Mouse (Mus musculus): ENCODE measurements around the gene Camk2g. TPM values are rescaled to one million over a fixed set of nuclear protein-coding genes. Genes with fewer than 3 reads are reported as not detected.

The Camk2g gene
- polyA plus RNA-seq, 1 experiment: 12.0 TPM

DNA sequence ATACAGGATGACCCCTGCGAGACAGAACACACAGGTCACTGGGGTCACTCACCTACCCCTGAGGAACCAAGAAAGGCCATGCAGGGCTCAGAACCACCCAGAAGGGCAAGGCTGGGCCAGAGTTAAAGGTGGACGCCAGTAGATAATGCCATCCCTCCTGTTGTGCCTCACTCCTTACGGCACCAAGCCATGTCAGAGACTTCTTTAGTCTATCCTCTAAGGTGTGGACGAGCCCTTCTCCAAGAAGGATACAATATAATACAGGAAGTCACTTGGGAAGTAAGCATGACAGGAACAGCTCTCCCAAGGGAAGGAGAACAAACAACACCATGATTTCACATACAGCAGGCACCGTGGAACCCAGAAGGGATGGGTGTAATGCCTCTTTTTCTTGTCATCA, 28.9 kb downstream of the Camk2g start:
- no peak overlapping the region for H3K4me3 ChIP-seq (ENCODE audit: low read depth, low read length)
- no peaks in the 10 kb centered on the region for H3K27me3 ChIP-seq (ENCODE audit: control insufficient read depth, insufficient read depth, low read length)
- peak overlapping the region; percentile 44 for H3K27ac ChIP-seq (ENCODE audit: insufficient read depth, low read depth, low read length)
- WGBS: 88% methylated on average over 5 of the region's 5 CpGs
- H3K36me3 ChIP-seq (ENCODE audit: control insufficient read depth, insufficient read depth, low read length): peaks cover 38% of the 10 kb centered on the region
- no peaks in the 10 kb centered on the region for H3K4me1 ChIP-seq (ENCODE audit: control insufficient read depth, insufficient read depth, insufficient read length, low read length)
- no peak for TF ChIP-seq POLR2A (IDR thresholded peaks at IDR 0.05; ENCODE audit: low read depth, low read length)
- no peak for TF ChIP-seq CTCF (IDR thresholded peaks at IDR 0.05; ENCODE audit: extremely low read depth, insufficient read length, insufficient replicate concordance, low read depth, low read length)

DNA sequence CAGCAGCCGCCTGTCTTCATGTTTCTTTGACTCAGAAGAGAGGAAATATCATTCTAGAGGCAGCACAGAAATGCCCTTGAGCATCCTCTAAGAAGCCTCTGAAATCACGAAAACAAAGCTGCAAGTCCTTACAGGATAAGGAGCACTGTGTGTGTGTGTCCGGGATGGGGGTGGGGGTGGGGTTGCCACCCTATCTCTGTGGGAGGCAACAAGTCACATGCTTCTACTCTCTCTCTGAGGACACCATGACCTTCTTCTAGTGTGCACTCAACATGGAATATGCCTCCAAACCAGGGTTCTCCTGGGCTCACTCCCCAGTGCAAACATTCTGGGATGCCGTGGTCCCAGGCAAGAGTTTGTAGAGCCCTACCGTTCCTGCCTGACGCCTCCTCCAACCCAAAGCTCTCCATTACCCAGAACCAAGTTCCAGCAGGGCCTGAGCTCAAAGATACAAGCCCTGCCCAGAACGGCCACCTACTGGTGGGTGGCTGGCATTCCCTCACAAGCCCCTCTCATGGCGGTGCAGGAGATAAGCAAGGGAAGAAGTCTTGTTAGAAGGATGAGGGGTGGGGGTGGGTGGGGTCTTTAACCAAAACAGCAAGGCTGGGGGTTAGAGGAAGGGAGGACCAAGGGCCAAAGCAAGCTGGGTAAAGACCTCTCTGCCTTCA, 35.0 kb downstream of the Camk2g start:
- TF ChIP-seq CTCF (IDR thresholded peaks at IDR 0.05; ENCODE audit: extremely low read depth, insufficient read length, insufficient replicate concordance, low read depth, low read length): no peak
- TF ChIP-seq POLR2A (IDR thresholded peaks at IDR 0.05; ENCODE audit: low read depth, low read length): no peak
- Histone ChIP-seq H3K4me1 (ENCODE audit: control insufficient read depth, insufficient read depth, insufficient read length, low read length) (no peaks in the 10 kb centered on the region), H3K36me3 (ENCODE audit: control insufficient read depth, insufficient read depth, low read length) (peaks cover 46% of the 10 kb centered on the region), H3K4me3 (ENCODE audit: low read depth, low read length) (no peak overlapping the region), H3K27ac (ENCODE audit: insufficient read depth, low read depth, low read length) (no peak overlapping the region), H3K27me3 (ENCODE audit: control insufficient read depth, insufficient read depth, low read length) (no peaks in the 10 kb centered on the region)
- 84% methylated on average over 8 of the region's 8 CpGs for WGBS

DNA sequence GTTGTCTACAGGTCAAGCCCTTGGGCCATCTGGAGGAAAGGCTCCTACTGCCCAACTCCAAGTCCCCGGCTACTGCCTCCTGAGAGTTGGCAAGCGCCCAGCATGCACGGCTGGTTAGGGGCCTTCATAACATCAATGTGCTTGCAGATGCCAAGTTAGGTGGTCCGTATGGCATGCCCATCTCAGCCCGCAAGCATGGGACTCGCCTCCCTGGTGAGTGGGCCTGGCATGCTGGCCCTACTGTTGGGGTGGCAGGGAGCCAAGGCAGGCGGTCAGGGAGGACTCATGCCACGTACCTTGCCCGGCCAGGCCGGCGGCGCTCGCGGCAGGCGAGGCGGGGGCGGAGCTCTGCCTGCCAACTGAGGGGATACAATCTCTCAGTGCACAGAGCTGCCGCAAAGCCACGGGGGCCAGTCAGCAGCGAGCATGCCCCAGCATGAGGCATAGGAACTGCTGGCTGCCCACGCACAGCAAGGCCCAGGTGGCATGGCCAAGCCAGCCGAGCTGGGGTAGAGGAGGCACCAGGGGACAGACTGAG, 36.4 kb downstream of the Camk2g start:
- H3K4me1 ChIP-seq (ENCODE audit: control insufficient read depth, insufficient read depth, insufficient read length, low read length): no peaks in the 10 kb centered on the region
- peaks cover 35% of the 10 kb centered on the region for H3K36me3 ChIP-seq (ENCODE audit: control insufficient read depth, insufficient read depth, low read length)
- H3K4me3 ChIP-seq (ENCODE audit: low read depth, low read length): no peak overlapping the region
- 90% methylated on average over 22 of the region's 22 CpGs for WGBS
- H3K27me3 ChIP-seq (ENCODE audit: control insufficient read depth, insufficient read depth, low read length): no peaks in the 10 kb centered on the region
- H3K27ac ChIP-seq (ENCODE audit: insufficient read depth, low read depth, low read length): no peak overlapping the region
- TF ChIP-seq CTCF (IDR thresholded peaks at IDR 0.05; ENCODE audit: extremely low read depth, insufficient read length, insufficient replicate concordance, low read depth, low read length) (no peak), POLR2A (IDR thresholded peaks at IDR 0.05; ENCODE audit: low read depth, low read length) (no peak)

GRCm38 (mm10) chr14:20753792-20754191, 40.1 kb downstream of the Camk2g start:
- H3K4me1 ChIP-seq (ENCODE audit: control insufficient read depth, insufficient read depth, insufficient read length, low read length): no peaks in the 10 kb centered on the region; the same call in 1 of the 2 replicates
- H3K36me3 ChIP-seq (ENCODE audit: control insufficient read depth, insufficient read depth, low read length): peaks cover 17% of the 10 kb centered on the region
- H3K27me3 ChIP-seq (ENCODE audit: control insufficient read depth, insufficient read depth, low read length): no peaks in the 10 kb centered on the region
- WGBS: 69% methylated on average over 3 of the region's 3 CpGs
- no peak overlapping the region for H3K27ac ChIP-seq (ENCODE audit: insufficient read depth, low read depth, low read length)
- TF ChIP-seq POLR2A (IDR thresholded peaks at IDR 0.05; ENCODE audit: low read depth, low read length) (no peak), CTCF (IDR thresholded peaks at IDR 0.05; ENCODE audit: extremely low read depth, insufficient read length, insufficient replicate concordance, low read depth, low read length) (no peak)
- no peak overlapping the region for H3K4me3 ChIP-seq (ENCODE audit: low read depth, low read length)

GRCm38 (mm10) chr14:20750503-20750902, 43.4 kb downstream of the Camk2g start:
- Histone ChIP-seq H3K4me3 (ENCODE audit: low read depth, low read length) (no peak overlapping the region), H3K27me3 (ENCODE audit: control insufficient read depth, insufficient read depth, low read length) (no peaks in the 10 kb centered on the region), H3K27ac (ENCODE audit: insufficient read depth, low read depth, low read length) (no peak overlapping the region), H3K4me1 (ENCODE audit: control insufficient read depth, insufficient read depth, insufficient read length, low read length) (no peaks in the 10 kb centered on the region; the same call in 1 of the 2 replicates), H3K36me3 (ENCODE audit: control insufficient read depth, insufficient read depth, low read length) (peaks cover 2% of the 10 kb centered on the region; the same call in 1 of the 2 replicates)
- 40% methylated on average over 5 of the region's 5 CpGs for WGBS
- TF ChIP-seq CTCF (IDR thresholded peaks at IDR 0.05; ENCODE audit: extremely low read depth, insufficient read length, insufficient replicate concordance, low read depth, low read length) (no peak), POLR2A (IDR thresholded peaks at IDR 0.05; ENCODE audit: low read depth, low read length) (no peak)

DNA sequence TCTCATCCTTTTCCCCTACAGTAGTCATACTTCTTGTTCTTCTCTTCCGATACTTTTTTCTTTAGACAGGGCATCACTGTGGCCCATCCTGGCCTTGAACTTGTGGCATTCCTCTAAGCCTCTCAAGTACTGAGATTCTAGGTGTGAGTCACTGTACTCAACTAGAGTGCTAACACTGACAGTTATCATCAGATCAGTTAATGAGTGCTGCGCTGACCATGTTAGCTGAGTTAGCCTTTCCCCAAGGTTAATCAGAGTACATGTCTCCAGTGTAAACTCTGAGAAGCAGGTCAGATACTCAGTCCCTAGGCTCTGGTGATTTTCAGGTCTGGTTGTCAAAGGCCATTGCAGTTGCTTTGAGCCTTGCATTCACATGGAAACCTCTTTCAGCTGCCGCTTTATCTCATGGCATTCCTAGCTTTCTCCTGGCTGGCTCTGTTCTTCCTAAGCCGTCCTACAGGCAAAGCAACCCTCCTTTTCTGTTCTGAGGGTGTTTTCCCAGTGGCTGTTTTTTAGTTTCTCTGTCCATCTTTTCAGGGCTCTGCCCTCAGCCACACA, 44.3 kb downstream of the Camk2g start:
- Histone ChIP-seq H3K4me3 (ENCODE audit: low read depth, low read length) (no peak overlapping the region), H3K36me3 (ENCODE audit: control insufficient read depth, insufficient read depth, low read length) (peaks cover 6% of the 10 kb centered on the region; the same call in 1 of the 2 replicates), H3K4me1 (ENCODE audit: control insufficient read depth, insufficient read depth, insufficient read length, low read length) (no peaks in the 10 kb centered on the region; the same call in 1 of the 2 replicates), H3K27me3 (ENCODE audit: control insufficient read depth, insufficient read depth, low read length) (no peaks in the 10 kb centered on the region), H3K27ac (ENCODE audit: insufficient read depth, low read depth, low read length) (no peak overlapping the region)
- 84% methylated on average over 4 of the region's 4 CpGs for WGBS
- no peak for TF ChIP-seq CTCF (IDR thresholded peaks at IDR 0.05; ENCODE audit: extremely low read depth, insufficient read length, insufficient replicate concordance, low read depth, low read length)
- TF ChIP-seq POLR2A (IDR thresholded peaks at IDR 0.05; ENCODE audit: low read depth, low read length): no peak

DNA sequence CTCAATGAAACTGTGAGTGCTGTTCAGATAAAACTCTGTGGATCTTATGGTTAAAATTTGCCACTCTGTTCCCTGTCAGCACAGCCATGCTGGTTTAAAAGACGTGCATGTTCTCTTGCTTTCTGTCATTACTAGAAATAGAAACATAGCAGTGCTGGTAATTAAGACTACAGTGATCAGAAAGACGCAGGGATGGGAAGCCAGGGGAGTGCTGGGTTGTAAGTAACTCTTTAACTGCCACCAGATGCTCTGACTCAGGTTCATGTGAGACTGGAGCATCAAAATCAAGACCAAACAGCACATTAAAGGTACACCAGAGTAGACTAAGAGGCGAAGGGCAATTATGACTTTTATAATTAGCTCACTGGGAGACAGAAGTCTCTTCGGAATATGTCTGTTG, 45.5 kb downstream of the Camk2g start:
- TF ChIP-seq POLR2A (IDR thresholded peaks at IDR 0.05; ENCODE audit: low read depth, low read length) (no peak), CTCF (IDR thresholded peaks at IDR 0.05; ENCODE audit: extremely low read depth, insufficient read length, insufficient replicate concordance, low read depth, low read length) (no peak)
- Histone ChIP-seq H3K27me3 (ENCODE audit: control insufficient read depth, insufficient read depth, low read length) (no peaks in the 10 kb centered on the region), H3K4me3 (ENCODE audit: low read depth, low read length) (no peak overlapping the region), H3K36me3 (ENCODE audit: control insufficient read depth, insufficient read depth, low read length) (peaks cover 8% of the 10 kb centered on the region), H3K27ac (ENCODE audit: insufficient read depth, low read depth, low read length) (no peak overlapping the region), H3K4me1 (ENCODE audit: control insufficient read depth, insufficient read depth, insufficient read length, low read length) (no peaks in the 10 kb centered on the region; the same call in 1 of the 2 replicates)
- 81% methylated on average over 4 of the region's 4 CpGs for WGBS
